Mouse (Mus musculus): Measurements from ENCODE around the gene Rwdd3.
A peak's percentile ranks its signal among the peaks of the same experiment; 100 is the strongest.

Rwdd3 gene

GRCm38 (mm10) chr3:121171243-121171871 is at the start of gene Rwdd3:
Rwdd3 (minus strand) TSS chr3:121171695.
- DNase-seq (ENCODE audit: low spot score), result peak; percentile 93

GRCm38 (mm10) chr3:121217011-121217410 is 45.5 kb upstream of the Rwdd3 start:
- no peak for DNase-seq (ENCODE audit: low spot score)

GRCm38 (mm10) chr3:121213501-121213900 is 42.0 kb upstream of the Rwdd3 start:
- DNase-seq (ENCODE audit: low spot score), result no peak

GRCm38 (mm10) chr3:121212156-121212555 is 40.7 kb upstream of the Rwdd3 start:
- DNase-seq (ENCODE audit: low spot score), result no peak

GRCm38 (mm10) chr3:121208994-121209393 is 37.5 kb upstream of the Rwdd3 start:
- no peak for DNase-seq (ENCODE audit: low spot score)

GRCm38 (mm10) chr3:121206202-121206882 is 34.8 kb upstream of the Rwdd3 start:
- no peak for DNase-seq (ENCODE audit: low spot score)

GRCm38 (mm10) chr3:121202638-121203037 is 31.1 kb upstream of the Rwdd3 start:
- no peak for DNase-seq (ENCODE audit: low spot score)

- DNase-seq (ENCODE audit: low spot score), result no peak
These were observed 29.7 kb upstream of the Rwdd3 start for GRCm38 (mm10) chr3:121201012-121201747.

GRCm38 (mm10) chr3:121189199-121189598 is 17.7 kb upstream of the Rwdd3 start:
- DNase-seq (ENCODE audit: low spot score), result no peak

GRCm38 (mm10) chr3:121187510-121187909 is 16.0 kb upstream of the Rwdd3 start:
- DNase-seq (ENCODE audit: low spot score), result no peak

- DNase-seq (ENCODE audit: low spot score), result no peak
These were observed 15.4 kb upstream of the Rwdd3 start for GRCm38 (mm10) chr3:121186925-121187324.

- no peak for DNase-seq (ENCODE audit: low spot score)
These were observed 13.7 kb upstream of the Rwdd3 start for GRCm38 (mm10) chr3:121185197-121185596.

GRCm38 (mm10) chr3:121176011-121176410 is 4.5 kb upstream of the Rwdd3 start:
- no peak for DNase-seq (ENCODE audit: low spot score)

- no peak for DNase-seq (ENCODE audit: low spot score)
These were observed 2.9 kb upstream of the Rwdd3 start for GRCm38 (mm10) chr3:121174248-121174945.

- no peak for DNase-seq (ENCODE audit: low spot score)
These were observed 1.2 kb upstream of the Rwdd3 start for GRCm38 (mm10) chr3:121172718-121173117.

GRCm38 (mm10) chr3:121171872-121172265 is 374 bp upstream of the Rwdd3 start:
- no peak for DNase-seq (ENCODE audit: low spot score)

GRCm38 (mm10) chr3:121170631-121171030 is 864 bp downstream of the Rwdd3 start:
- no peak for DNase-seq (ENCODE audit: low spot score)

GRCm38 (mm10) chr3:121169092-121169942 is 2.2 kb downstream of the Rwdd3 start:
- DNase-seq (ENCODE audit: low spot score), result no peak

- DNase-seq (ENCODE audit: low spot score), result no peak
These were observed 2.9 kb downstream of the Rwdd3 start for GRCm38 (mm10) chr3:121168581-121168980.

- DNase-seq (ENCODE audit: low spot score), result peak; percentile 58
These were observed 8.2 kb downstream of the Rwdd3 start for GRCm38 (mm10) chr3:121163271-121163819.

GRCm38 (mm10) chr3:121161661-121162060 is 9.8 kb downstream of the Rwdd3 start:
- DNase-seq (ENCODE audit: low spot score), result no peak

All from ovary, postnatal 36 days (tissue).